Mouse (Mus musculus) lung, adult 2 months (tissue): ENCODE results near the gene Atxn2l.

ENCODE experiments used
- CTCF ChIP-seq: fragments of 200-500 bp; IDR thresholded peaks from 2 replicates; pipeline ENCODE4 v1.5.1; 2011; ENCODE audit warnings: mild to moderate bottlenecking, low read length, control low read depth; ENCODE audit not compliant: insufficient read depth
- POLR2A ChIP-seq: fragments of 200-500 bp; IDR thresholded peaks from 2 replicates; pipeline ENCODE4 v1.6.1; 2011; ENCODE audit warnings: low read depth, mild to moderate bottlenecking, control low read depth, low read length, borderline replicate concordance; ENCODE audit errors: extremely low read depth

DNA sequence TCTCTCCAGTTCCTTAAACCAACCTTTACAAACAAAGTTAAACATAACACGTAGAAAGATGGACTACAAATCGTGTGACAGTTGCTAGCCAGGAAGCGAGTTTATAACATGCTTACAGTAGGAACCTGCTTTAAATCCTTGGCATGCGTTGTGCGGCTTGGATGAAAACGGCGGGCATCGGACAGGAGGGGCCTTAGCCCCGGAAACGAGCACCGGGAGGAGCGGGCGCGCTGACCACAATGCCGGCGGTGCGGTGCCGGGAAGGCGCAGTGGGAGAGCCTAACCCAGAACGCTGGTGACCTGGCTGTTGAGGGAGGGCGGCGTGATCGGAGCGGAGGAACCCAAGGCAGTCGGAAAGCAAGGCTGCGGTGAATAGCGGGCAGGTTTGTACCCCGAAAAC, 32.5 kb upstream of the Atxn2l start:
- TF ChIP-seq CTCF (no peak), POLR2A (no peak)
